Mouse (Mus musculus) skeletal muscle tissue, adult 2 months (tissue): ENCODE results near the gene Med12l.
"Not testable (repeated sequence)": the region's sequence is repeated elsewhere in the genome, so short reads cannot be mapped to it uniquely, and the experiment has no call there.

ENCODE experiments used
- DNase-seq: peaks from one replicate; pipeline ENCODE4 v3.0.0-alpha.2; 2012; ENCODE audit warnings: low read depth, low spot score

Med12l gene

DNA sequence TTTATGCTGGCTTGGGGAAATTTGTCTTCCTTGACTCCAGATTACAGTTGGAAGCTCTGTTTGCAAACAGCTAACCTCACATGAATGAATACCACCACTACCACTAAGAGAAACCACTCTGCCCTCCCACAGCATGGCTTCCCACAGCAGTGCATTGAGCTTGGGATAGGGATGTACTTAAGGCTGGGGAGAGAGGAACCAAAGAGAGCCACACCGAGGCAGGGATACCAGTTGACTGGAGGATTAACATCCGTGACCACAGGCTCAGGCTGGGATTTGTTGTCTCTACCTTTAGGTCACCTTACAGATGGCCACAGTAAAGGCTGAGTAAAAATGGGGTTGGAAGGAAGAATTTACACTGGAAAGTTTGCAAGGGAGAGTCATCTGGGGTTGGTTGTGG lies 16.6 kb downstream of the Med12l start:
- no peak for DNase-seq

- no peak for DNase-seq
Measured at GRCm38 (mm10) chr3:59022971-59023370, 17.3 kb downstream of the Med12l start.

DNA sequence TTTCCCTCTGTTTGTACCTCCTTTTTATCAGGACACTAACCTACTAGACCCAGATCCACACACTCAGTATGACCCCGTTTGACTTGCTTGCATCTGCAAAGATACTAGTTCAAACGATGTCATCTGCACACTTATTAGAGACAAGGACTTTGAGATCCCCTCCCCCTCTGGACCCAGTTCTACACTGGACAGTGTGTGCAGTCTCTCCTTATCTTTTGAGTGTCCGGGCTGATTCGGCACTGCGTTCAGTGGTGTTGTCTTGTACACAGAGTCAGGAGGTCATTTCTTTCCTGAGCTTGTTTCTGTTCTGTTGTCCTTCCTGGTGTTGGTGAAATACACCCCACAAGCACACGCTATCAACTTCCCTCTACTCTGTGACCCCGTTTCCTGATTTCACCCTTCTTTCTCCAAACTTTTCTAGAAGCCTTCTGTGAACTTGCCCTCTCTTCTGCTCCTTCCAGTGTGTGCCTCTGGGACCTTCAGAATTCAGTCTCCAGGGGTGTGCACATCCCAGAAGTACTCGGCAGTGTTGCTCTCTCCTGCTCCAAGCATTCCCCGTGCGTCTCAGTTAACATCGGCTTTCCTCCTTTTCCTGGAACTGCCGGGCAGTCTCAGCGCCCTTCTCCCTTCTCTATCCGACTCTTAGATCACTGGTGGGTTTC lies 19.0 kb downstream of the Med12l start:
- DNase-seq = no peak

DNA sequence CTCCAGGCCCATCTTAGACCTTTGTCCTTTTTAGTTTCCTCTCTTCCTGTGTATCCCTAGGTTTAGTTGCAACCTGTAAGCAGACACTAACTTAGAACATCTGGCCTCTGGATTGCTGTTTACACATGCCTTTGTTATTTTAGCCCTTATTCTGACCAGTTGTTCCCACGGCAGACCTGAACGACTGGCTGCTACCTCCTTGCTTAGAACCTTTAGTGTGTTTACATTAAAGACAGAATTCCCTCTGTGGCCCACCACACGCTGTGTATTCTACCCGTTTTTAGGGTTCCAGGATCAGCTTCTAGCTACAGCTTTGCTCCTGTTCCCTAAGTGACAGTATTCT lies 19.5 kb downstream of the Med12l start:
- no peak for DNase-seq

DNA sequence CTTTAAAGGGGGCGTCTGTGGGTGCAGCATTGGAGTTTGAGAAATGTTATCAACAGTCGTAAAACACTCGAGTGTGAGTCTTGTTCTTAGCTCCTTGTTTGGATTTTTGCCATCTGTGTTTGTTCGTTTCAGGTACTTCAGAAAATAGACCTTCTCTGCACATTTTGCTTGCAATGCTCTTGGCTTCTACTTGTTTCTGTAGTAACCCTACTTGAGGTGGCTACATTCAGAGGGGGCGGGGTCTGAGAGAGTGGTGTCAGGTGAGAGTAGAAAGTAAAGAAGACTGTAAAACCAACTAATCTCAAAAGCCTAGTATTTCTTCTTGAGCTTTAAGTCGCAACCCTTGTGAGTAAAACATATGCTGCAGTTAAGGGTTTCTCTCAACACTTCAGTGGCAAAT lies 23.1 kb downstream of the Med12l start:
- DNase-seq = no peak

- no peak for DNase-seq
Measured at GRCm38 (mm10) chr3:59030986-59031385, 25.4 kb downstream of the Med12l start.

DNA sequence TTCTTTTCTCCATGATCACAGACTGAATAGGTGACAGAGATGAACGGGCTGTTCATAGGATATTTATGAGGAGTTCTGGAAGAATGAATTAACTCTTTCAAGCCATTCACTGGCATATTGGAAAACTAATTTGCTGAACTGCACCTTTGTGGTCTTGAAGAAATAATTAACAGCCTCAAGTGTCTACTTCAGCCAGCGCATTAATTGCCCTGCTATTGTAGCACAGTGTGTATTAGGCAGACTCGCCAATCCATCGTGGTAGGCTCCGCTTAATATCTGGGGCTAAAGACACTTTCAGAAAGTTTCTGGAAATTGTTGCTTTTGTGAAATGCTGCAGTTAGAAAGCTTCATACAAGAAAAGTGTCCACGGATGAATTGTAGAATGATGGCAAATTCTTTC lies 35.9 kb downstream of the Med12l start:
- DNase-seq = no peak

- no peak for DNase-seq
Measured at GRCm38 (mm10) chr3:59054834-59055535, 49.4 kb downstream of the Med12l start.

GRCm38 (mm10) chr3:59059022-59059541 lies 53.5 kb downstream of the Med12l start:
- DNase-seq = peak; percentile 51

GRCm38 (mm10) chr3:59060131-59060530 lies 54.5 kb downstream of the Med12l start:
- no peak for DNase-seq

- DNase-seq = no peak
Measured at GRCm38 (mm10) chr3:59062141-59062540, 56.5 kb downstream of the Med12l start.

- DNase-seq = no peak
Measured at GRCm38 (mm10) chr3:59063431-59063830, 57.8 kb downstream of the Med12l start.

- no peak for DNase-seq
Measured at GRCm38 (mm10) chr3:59065937-59066336, 60.3 kb downstream of the Med12l start.

- no peak for DNase-seq
Measured at GRCm38 (mm10) chr3:59066558-59067294, 61.1 kb downstream of the Med12l start.

DNA sequence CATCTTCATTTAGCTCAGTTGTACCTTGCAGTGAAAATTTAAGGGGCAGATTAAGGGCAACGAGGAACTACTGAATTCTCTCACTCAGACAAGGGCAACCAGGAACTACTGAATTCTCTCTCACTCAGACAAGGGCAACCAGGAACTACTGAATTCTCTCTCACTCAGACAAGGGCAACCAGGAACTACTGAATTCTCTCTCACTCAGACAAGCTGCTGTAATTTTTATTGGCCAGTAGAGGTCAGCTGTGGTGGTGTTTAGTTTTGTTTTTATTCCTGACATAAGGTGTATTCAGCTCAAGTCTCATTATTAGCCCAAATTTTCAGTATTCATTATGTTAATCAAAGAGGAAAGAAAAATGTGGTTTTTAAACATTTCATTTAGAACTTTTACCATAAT lies 63.4 kb downstream of the Med12l start:
- DNase-seq = not testable (repeated sequence)

GRCm38 (mm10) chr3:59077278-59077677 lies 71.7 kb downstream of the Med12l start:
- no peak for DNase-seq

DNA sequence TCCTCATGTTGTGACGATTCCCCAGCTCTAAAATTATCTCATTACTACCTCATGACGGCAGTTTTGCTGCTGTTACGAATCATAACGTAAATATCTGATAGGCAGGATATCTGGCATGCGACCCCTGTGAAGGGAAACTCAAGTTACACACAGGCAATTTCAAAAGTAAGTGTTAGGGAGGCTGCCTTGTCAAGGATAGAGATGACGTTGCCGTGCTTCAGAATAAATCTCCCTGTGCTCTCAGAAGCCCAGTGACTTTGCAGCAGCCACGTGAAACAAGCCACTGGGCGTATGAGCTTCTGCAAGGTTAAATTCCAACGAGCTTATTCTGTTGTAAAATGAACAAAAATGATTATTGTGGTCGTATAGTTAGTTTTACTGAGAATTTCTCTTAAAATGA lies 73.0 kb downstream of the Med12l start:
- no peak for DNase-seq

- peak; percentile 32 for DNase-seq
Measured at GRCm38 (mm10) chr3:59079327-59079726, 73.7 kb downstream of the Med12l start.

DNA sequence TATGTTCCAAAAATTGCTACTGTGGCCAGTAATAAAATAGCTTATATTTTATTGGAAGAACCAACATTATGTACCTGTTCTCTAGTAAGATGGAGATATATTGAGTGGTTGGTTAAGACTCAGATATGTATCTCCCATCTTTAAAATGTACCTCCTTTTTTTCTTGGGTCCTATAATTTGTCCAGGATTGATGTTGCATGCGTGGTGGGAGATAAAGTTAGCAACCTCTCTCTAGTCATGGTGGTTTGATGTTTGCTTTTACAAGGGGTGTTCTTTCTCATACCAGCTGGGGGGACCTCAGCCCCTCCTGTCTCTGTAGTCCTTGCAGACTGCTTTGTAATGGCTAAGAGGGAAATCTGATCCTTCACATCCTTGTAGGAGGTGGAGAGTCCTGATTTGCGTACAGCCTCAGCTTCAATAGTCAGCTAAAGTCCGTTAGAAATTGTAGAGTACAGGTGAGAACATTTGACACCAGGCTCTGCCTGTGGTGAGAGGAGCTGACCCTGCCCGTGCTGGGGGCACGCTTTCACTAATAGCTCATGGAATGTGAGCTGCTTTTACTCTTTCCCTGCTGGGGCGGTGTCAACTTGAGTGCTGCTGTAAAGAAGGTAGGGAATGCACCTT lies 74.8 kb downstream of the Med12l start:
- no peak for DNase-seq

DNA sequence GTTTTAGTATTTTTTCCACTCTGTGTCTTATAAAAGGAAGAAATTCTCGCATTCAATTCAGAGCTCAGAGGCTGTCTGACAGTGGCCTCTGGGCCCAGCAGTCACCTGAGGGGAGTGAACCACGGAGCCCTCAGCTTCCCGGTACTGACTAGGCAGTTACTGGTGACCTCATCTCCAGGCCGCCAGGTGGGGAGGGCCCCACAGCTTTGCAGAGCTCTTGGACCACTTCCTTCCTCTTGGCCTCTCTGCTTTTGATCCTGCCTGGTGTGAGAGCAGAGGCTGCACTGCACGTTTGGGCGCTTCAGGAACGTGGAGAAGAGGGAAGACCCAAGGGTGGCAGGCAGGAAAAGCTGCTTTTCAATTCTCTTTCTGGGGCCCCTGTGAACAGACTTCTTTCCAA lies 75.3 kb downstream of the Med12l start:
- DNase-seq = no peak

DNA sequence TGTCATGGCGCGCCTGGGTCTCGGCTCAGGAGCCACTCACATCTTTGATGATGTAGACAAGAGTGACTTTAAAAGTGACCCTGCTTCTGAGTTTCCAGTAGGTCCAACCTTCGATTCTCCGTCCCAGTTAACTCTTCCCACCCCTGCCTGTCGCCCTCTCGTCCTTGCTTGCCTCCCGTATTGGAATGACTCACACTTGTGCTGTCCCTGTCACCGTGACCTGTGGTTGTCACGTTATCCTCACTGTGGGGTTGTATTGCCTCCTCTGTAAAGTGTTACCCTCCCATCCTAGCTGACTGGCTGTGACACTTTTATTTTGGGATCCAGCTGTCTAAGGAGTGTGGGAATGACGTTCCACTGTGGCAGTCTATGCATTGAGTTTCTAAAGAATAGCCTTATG lies 87.1 kb downstream of the Med12l start:
- no peak for DNase-seq

DNA sequence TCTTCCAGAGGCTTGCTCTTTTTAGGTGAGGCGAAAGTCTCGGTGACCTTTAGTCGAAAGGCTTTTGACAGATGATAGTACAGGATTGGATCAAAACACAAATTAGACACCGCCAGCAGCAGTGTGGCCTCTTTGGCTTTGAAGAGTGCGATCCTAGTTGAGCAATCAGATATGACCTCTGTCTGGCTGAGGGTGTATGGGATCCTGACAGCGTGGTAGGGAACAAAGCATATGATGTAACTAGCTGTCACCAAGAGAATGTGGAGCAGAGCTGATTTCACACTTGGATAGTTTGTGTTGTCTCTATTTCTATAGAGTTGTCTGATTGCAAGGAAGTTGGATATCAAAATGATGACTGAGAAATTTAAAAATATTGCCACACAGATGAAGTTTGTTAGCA lies 91.8 kb downstream of the Med12l start:
- DNase-seq = no peak
